Mouse (Mus musculus) R1 (cell line): ENCODE measurements around the gene Gzmg.
"Not testable (repeated sequence)": the region's sequence is repeated elsewhere in the genome, so short reads cannot be mapped to it uniquely, and the experiment has no call there.

Experiments used
- DNase-seq: peaks from one replicate; pipeline ENCODE4 v3.0.0-alpha.2; 2018; ENCODE audit warnings: low read depth, low spot score

Gzmg gene

DNA sequence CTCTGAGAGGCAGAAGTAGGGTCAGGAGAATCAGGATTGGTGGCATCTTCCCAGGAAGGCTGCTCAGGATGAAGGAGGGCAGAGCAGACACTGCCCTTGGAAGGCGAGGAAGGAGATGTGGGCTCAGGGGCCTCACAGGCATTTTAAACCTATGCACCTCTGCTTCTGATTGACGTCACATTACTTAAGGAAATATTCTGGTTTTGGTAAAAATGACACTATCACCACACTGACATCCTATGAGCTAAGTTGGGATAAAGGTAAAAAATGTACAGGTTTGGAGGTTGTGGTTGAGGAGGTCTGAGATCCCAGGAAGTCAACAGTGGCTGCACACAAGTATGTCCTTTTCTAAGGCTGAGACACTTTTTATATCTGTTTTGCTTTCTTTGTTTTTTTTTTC is at the start of gene Gzmg:
Gzmg (minus strand) TSS at position 101 of the 400 bp plus-strand sequence.
- DNase-seq: not testable (repeated sequence)

GRCm38 (mm10) chr14:56205613-56206012 is 46.2 kb upstream of the Gzmg start:
- DNase-seq: no peak

GRCm38 (mm10) chr14:56205021-56205420 is 45.6 kb upstream of the Gzmg start:
- peak; percentile 74 for DNase-seq

- peak; percentile 75 for DNase-seq
These were observed 44.6 kb upstream of the Gzmg start for GRCm38 (mm10) chr14:56203975-56204374.

DNA sequence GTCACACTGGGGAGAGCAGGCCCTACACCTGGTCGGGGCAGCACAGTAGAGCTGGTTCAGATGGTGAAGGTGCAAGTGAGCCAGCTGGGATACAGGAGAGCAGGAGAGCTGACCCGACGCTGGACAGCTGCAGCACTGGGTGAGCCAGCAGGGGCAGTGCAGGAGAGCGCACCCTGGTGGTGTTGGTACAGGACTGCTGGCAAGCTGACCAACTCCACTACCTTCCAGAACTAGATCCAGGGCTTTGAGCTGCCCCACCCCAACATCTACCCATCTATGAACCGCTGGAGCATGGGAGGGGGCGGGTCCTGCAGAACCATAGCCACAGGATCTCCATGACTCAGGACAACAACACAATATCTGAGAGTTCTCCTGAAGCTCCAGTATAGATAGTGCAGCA is 27.6 kb upstream of the Gzmg start:
- DNase-seq: peak; percentile 23

- DNase-seq: no peak
These were observed 27.1 kb upstream of the Gzmg start for GRCm38 (mm10) chr14:56186521-56186920.

- peak; percentile 71 for DNase-seq
These were observed 18.3 kb upstream of the Gzmg start for GRCm38 (mm10) chr14:56177651-56178050.

DNA sequence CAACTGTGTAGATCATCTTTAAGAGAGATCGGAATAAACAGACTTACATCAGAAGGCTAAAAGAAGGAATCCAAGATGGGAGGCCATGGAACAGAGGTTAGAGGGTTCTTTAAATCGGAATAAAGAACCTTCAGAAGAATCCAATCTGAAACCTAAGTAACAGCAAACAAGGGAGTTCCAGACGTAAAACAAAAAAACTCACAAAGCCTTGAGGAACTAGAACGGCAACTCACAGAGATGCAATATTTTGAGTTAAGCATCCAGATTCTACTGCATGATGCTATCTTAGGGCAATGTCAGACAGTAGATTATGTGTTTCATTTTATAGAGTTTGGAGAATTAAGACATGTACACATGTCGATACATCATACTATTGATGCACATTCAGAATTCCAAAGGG is 15.1 kb upstream of the Gzmg start, which contains the start of gene Gzmn:
Gzmn (minus strand) TSS at position 101 of the 400 bp plus-strand sequence.
- no peak for DNase-seq

DNA sequence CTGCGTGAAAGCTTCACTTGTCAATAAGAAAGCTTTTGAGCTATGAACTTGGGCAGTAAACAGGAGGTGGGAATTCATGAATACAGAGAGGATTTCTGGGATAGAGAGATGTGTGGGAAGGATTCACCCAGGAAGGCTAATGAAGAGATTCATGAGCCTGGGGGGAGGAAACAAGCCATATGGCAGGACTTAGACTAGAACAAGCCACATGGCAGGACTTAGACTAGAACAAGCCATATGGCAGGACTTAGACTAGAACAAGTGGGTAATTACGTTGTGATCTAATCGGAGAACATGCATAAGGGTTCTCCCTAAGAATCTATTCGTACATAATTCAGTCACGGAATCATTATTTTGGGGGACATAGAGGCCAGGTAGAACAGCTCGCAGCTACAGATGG is 14.0 kb upstream of the Gzmg start:
- DNase-seq: no peak

DNA sequence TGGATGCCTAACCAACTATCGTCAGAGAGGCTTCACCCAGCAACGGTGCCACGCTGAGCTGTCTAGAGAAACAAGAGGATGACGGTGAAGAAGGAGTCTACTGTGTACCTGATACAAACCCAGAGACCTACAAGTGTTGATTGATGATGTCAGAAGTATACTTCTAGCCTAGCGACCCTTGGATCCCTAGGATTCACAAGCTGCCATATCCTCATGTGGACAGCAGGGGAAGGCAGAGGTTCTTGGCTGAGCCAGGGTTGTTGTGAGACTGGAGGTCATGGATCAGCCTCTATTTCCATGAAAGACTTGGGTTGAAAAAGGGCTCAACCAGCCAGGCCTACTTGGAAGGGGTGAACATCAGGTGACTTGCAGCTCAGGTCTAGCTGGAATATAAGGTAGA is 13.4 kb upstream of the Gzmg start:
- DNase-seq: no peak

DNA sequence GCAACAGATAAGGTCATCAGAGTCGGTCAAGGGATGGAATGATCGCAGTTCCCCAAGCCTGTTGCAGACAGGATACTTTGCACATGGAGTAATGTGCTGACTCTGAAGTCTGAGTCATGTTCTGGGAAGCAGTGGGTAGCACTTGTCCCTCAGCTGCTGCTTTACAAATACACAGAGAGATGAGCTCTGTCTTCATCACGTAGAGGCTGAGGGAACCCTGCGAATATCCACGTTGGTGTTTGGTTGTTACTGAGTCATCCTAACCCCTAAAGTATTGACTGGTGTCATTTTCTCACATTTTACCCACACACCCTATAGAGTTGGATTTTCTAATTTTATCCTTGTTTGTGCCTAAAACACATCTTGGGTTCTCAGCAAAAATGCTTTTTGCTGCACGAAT is 8.6 kb upstream of the Gzmg start:
- DNase-seq: no peak

DNA sequence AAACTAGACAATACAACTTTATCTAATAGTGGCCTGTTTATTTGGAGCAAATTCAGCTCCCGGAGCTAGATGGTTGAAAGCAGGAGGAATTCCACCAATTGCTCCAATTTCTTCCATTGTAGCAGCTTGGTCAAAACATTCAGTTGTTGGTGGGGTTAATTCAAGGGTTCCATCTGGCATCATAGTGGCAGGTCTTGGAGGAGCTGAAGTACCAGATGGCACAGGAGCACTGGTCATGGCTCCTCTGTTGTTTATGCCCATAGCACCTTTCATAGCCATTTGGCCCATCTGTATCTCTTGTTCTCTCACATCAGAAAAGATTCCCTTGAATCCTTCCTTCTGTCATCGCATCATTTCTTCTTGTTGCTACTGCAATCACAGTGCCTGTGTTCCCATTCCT is 2.7 kb upstream of the Gzmg start:
- DNase-seq: no peak

DNA sequence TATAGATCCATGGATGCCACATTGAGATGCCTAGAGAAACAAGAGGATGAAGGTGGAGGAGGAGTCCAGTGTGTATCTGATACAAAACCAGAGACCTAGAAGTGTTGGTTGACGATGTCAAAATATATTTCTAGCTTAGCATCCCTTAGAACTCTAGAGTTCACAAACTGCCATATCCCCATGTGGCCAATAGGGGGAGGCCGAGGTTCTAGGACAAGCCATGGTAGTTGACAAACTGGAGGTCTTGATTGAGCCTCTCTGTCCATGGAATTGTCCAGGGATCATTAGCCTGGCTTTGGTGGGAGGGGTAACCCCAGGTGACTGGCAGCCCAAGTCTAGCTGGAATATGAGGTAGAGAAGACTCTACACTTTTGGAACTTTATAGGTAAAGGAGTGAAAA is 4.0 kb downstream of the Gzmg start:
- peak; percentile 40 for DNase-seq

DNA sequence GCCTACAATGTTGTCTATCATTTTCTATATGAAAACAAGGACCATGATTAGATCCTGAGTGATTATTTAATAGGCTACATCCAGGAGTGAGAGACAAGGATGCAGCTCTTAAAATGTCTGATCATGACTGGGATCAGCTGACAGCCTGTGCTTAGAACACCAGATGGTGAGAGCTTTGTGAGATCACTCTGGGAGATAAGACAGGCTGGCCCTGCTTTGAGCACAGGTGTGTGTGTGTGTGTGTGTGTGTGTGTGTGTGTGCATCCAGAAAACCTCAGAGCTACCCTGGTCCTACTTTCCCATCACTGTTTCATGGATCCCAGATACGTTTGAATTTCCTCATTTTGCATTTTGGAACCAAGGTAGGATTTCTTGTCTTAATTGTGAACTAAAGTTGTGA is 25.7 kb downstream of the Gzmg start:
- not testable (repeated sequence) for DNase-seq

- not testable (repeated sequence) for DNase-seq
These were observed 26.9 kb downstream of the Gzmg start, which contains the start of gene Gzmd for GRCm38 (mm10) chr14:56132508-56132907. TSS of gene Gzmd (minus strand) at chr14:56132608.

- peak; percentile 36 for DNase-seq
These were observed 31.0 kb downstream of the Gzmg start for GRCm38 (mm10) chr14:56128341-56128740.

DNA sequence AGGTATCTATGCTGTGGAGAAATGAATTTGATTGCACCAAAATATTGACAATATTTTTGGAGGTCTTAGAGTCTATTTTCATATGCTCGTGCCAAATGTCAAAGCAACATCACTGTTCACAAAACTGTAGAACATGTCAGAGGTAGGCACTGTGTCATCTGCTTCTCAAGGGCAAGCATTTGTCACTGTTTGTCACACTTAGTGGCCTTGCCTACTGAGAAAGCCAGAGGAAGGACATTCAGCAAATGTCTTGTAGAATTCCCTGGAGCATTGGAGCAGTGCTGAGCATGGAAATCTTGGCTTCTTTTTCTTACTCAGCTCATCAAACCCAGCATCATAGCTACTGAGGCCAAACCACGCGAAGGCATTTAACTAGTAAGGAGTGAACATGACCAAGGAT is 35.9 kb downstream of the Gzmg start:
- DNase-seq: no peak

- DNase-seq: no peak
These were observed 38.9 kb downstream of the Gzmg start, which contains the start of gene Gzme for GRCm38 (mm10) chr14:56120525-56120924. TSS of gene Gzme (minus strand) at chr14:56120625.

DNA sequence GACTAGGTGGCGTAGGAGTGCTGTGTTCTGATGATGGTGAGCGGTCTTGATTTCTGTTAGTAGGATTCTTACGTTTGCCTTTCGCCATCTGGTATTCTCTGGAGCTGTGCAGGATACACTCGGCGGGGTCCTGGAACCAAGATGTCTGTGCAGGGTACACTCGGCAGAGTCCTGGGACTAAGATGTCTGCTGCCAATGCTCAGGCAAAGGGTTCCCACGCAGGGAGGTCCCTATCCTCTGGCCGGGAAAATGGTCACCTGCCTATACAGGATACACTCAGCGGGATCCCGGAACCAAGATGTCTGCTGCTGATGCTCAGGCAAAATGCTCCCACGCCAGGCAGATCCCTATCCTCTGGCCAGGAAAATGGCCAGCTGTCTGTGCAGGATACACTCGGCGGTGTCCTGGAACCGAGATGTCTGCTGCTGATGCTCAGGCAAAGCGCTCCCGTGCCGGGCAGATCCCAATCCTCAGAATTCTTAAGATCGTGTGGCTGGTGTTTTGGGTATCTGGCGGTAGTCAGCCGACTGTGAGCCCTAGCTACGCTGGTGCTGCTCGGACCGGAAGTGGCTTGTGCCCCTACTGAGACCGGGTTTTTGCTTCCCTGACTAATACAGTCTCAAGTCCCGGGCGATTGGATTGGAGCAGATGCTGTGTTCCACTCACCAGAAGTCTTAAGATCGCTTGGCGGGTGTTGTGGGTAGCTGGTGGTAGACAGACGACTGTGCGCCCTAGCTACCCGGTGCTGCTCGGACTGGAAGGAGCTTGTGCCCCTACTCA is 43.7 kb downstream of the Gzmg start:
- peak; percentile 74 for DNase-seq
